Mouse (Mus musculus) heart, postnatal 0 days (tissue): ENCODE measurements around the gene Gins2. TPM values are rescaled to one million over a fixed set of nuclear protein-coding genes. Genes with fewer than 3 reads are reported as not detected.

Source experiments
- ATAC-seq: fragments of 200-750 bp; cut with Nextera tagmentation; 2 replicates; pipeline ENCODE4 v1.8.0; 2017; ENCODE audit warnings: low read depth, moderate number of reproducible peaks, moderate library complexity; ENCODE audit not compliant: insufficient read depth
- DNase-seq: peaks from one replicate; pipeline ENCODE4 v3.0.0-alpha.2; 2016; ENCODE audit warnings: low spot score
- H3K27ac ChIP-seq: fragments of 300-500 bp; sonication (generic); 2 replicates; pipeline ENCODE4 v1.5.1; 2014; ENCODE audit warnings: low read depth, mild to moderate bottlenecking
- H3K27me3 ChIP-seq: fragments of 300-500 bp; sonication (generic); 2 replicates; pipeline ENCODE4 v1.6.1; 2014; ENCODE audit warnings: low read length, mixed read lengths; ENCODE audit not compliant: control insufficient read depth, insufficient read depth
- H3K36me3 ChIP-seq: fragments of 300-500 bp; sonication (generic); replicated peaks from 2 replicates; pipeline ENCODE4 v1.6.1; 2014; ENCODE audit warnings: low read length, mixed read lengths; ENCODE audit not compliant: control insufficient read depth, insufficient read depth
- H3K4me1 ChIP-seq: fragments of 300-500 bp; sonication (generic); 2 replicates; pipeline ENCODE4 v1.6.1; 2014; ENCODE audit warnings: antibody characterized with exemption; ENCODE audit not compliant: control insufficient read depth, insufficient read depth
- H3K4me2 ChIP-seq: fragments of 300-500 bp; sonication (generic); 2 replicates; pipeline ENCODE4 v1.6.1; 2014; ENCODE audit warnings: low read depth, mild to moderate bottlenecking, low read length, moderate library complexity
- H3K4me3 ChIP-seq: fragments of 300-500 bp; sonication (generic); 2 replicates; pipeline ENCODE4 v1.5.1; 2014; ENCODE audit warnings: low read depth, low read length
- H3K9ac ChIP-seq: fragments of 300-500 bp; sonication (generic); replicated peaks from 2 replicates; pipeline ENCODE4 v1.6.1; 2014; ENCODE audit warnings: low read depth, low read length, mixed read lengths
- H3K9me3 ChIP-seq: fragments of 300-500 bp; sonication (generic); replicated peaks from 2 replicates; pipeline ENCODE4 v1.6.1; 2016; ENCODE audit warnings: low read length; ENCODE audit not compliant: control insufficient read depth
- CTCF ChIP-seq: IDR thresholded peaks from 2 replicates; pipeline ENCODE4 v1.5.1; 2016; ENCODE audit warnings: antibody characterized with exemption, control low read depth, low read depth
- EP300 ChIP-seq: IDR thresholded peaks from 2 replicates; pipeline ENCODE4 v1.6.1; 2016; ENCODE audit warnings: antibody characterized with exemption, low read depth
- WGBS: fragments of 180-500 bp; shearing (Covaris S2); extraction: QIAGEN DNeasy Blood & Tissue Kit; methylation state at CpG from one replicate; pipeline ENCODE4 v1.1.7; 2014; 5-methylcytosine and 5-hydroxymethylcytosine counted together
- microRNA-seq: library from miRNA; unstranded; fragments of <30 nt; microRNA quantifications from one replicate; pipeline ENCODE4, GENCODE M21; 2016
- polyA plus RNA-seq: library from polyadenylated mRNA; unstranded; fragments of >200 nt; fragmentation: Nextera tagmentation; extraction: Ambion mirVana; gene quantifications from 2 replicates; pipeline ENCODE4 v1.2.1, GENCODE M21; 2015
- total RNA-seq: library from RNA; depleted of rRNA; stranded (reverse); fragments of >200 nt; gene quantifications from 2 replicates; pipeline ENCODE4 v1.2.3, GENCODE M21; 2014; ENCODE audit warnings: low replicate concordance; rRNA removed

Gins2 gene
- total and polyA plus RNA-seq, 2 experiments from 2014 or later = 19.3 to 52.1 TPM

- H3K9ac ChIP-seq = no peak overlapping the region
- no peaks in the 10 kb centered on the region for H3K27me3 ChIP-seq
- H3K9me3 ChIP-seq = no peaks in the 10 kb centered on the region
- ATAC-seq (no peak), DNase-seq (no peak)
- H3K4me1 ChIP-seq = peaks cover 42% of the 10 kb centered on the region
- H3K4me2 ChIP-seq = no peak overlapping the region
- H3K4me3 ChIP-seq = no peak overlapping the region
- no peaks in the 10 kb centered on the region for H3K36me3 ChIP-seq
- H3K27ac ChIP-seq = peak overlapping the region; percentile 78
- TF ChIP-seq CTCF = no peak
- TF ChIP-seq EP300 = no peak
- 54% methylated on average over 16 of the region's 16 CpGs for WGBS
These were observed 58.0 kb downstream of the Gins2 start for GRCm38 (mm10) chr8:120530954-120531656.

GRCm38 (mm10) chr8:120529226-120529625, 59.9 kb downstream of the Gins2 start:
- no peak overlapping the region for H3K27ac ChIP-seq
- 71% methylated on average over 7 of the region's 7 CpGs for WGBS
- TF ChIP-seq CTCF (no peak), EP300 (no peak)

More at GRCm38 (mm10) chr8:120529226-120529625, 59.9 kb downstream of the Gins2 start:
- no peak for DNase-seq
- ATAC-seq = no peak
- no peaks in the 10 kb centered on the region for H3K9me3 ChIP-seq
- H3K4me3 ChIP-seq = no peak overlapping the region
- H3K4me2 ChIP-seq = no peak overlapping the region
- no peaks in the 10 kb centered on the region for H3K27me3 ChIP-seq
- no peak overlapping the region for H3K9ac ChIP-seq
- no peaks in the 10 kb centered on the region for H3K36me3 ChIP-seq
- peaks cover 54% of the 10 kb centered on the region for H3K4me1 ChIP-seq

Small RNA genes within 50 kb of the gene (microRNA-seq; reads per million reads assigned to microRNA genes)
- gene Mir7687 = 0.54 reads per million

Other genes with a start within 250 kb of the Gins2 start
- gene 1190005I06Rik, start 58.3 kb upstream of the Gins2 start, total RNA-seq = 0.80 and 1.9 TPM in 2 replicates
- gene 1190005I06Rik, start 58.3 kb upstream of the Gins2 start, polyA plus RNA-seq = 9.3 and 9.7 TPM in 2 replicates
- gene Gm27021, start 78.8 kb upstream of the Gins2 start, total RNA-seq = 1.1 TPM in 1 of 2 replicates, not detected in the other
- 0.63 and 5.4 TPM in 2 replicates for gene Gm27021, start 78.8 kb upstream of the Gins2 start, polyA plus RNA-seq
- 1,751 and 2,021 TPM in 2 replicates for gene Cox4i1, start 78.9 kb upstream of the Gins2 start, total RNA-seq
- 4,528 and 4,822 TPM in 2 replicates for gene Cox4i1, start 78.9 kb upstream of the Gins2 start, polyA plus RNA-seq
- gene Emc8, start 79.3 kb upstream of the Gins2 start, total RNA-seq = 45.4 and 110 TPM in 2 replicates
- gene Emc8, start 79.3 kb upstream of the Gins2 start, polyA plus RNA-seq = 127 and 134 TPM in 2 replicates
- gene Irf8, start 147.1 kb upstream of the Gins2 start, total RNA-seq = 13.9 and 15.2 TPM in 2 replicates
- 11.5 and 12.2 TPM in 2 replicates for gene Irf8, start 147.1 kb upstream of the Gins2 start, polyA plus RNA-seq